Mouse (Mus musculus) heart, adult 8-10 months (tissue): ENCODE results near the gene Olfr619. TPM values are rescaled to one million over a fixed set of nuclear protein-coding genes. Genes with fewer than 3 reads are reported as not detected.

ENCODE experiments used
- DNase-seq: peaks from one replicate; pipeline ENCODE4 v3.0.0; 2022; ENCODE audit warnings: low spot score
- microRNA-seq: library from miRNA; unstranded; fragments of <30 nt; microRNA quantifications from one replicate; pipeline ENCODE4 v1.2.0, GENCODE M21; 2022
- total RNA-seq, 4 experiments: library from RNA; stranded (reverse); gene quantifications; 2 replicates each; pipeline ENCODE4 v1.2.4; 2022

The Olfr619 gene
- not detected for total RNA-seq

GRCm38 (mm10) chr7:103600275-103600674, at the start of gene Olfr619:
Olfr619 (plus strand) TSS chr7:103600575.
- no peak for DNase-seq

- DNase-seq = no peak
Measured at GRCm38 (mm10) chr7:103555779-103556178, 44.6 kb upstream of the Olfr619 start, which contains the start of gene Olfr615. Olfr615 (plus strand) TSS chr7:103556079.

- no peak for DNase-seq
Measured at GRCm38 (mm10) chr7:103569043-103569442, 31.3 kb upstream of the Olfr619 start, which contains the start of gene Olfr616. Olfr616 (minus strand) TSS chr7:103569143.

- no peak for DNase-seq
Measured at GRCm38 (mm10) chr7:103572761-103573160, 27.6 kb upstream of the Olfr619 start, which contains the start of gene Olfr617. Olfr617 (plus strand) TSS chr7:103573061.

GRCm38 (mm10) chr7:103589803-103590202, 10.6 kb upstream of the Olfr619 start, which contains the start of gene Olfr618:
Olfr618 (plus strand) TSS chr7:103590103.
- no peak for DNase-seq

GRCm38 (mm10) chr7:103607425-103607824, 7.0 kb downstream of the Olfr619 start:
- DNase-seq = no peak

GRCm38 (mm10) chr7:103612434-103612833, 12.1 kb downstream of the Olfr619 start, which contains the start of gene Olfr620:
Olfr620 (minus strand) TSS chr7:103612534.
- DNase-seq = no peak

GRCm38 (mm10) chr7:103636795-103637194, 36.4 kb downstream of the Olfr619 start:
- DNase-seq = no peak

GRCm38 (mm10) chr7:103642602-103643001, 42.2 kb downstream of the Olfr619 start, which contains the start of gene Olfr622:
Olfr622 (minus strand) TSS chr7:103642702.
- DNase-seq = no peak

GRCm38 (mm10) chr7:103644070-103644469, 43.7 kb downstream of the Olfr619 start:
- DNase-seq = no peak

Small RNAs within 50 kb of the gene (microRNA-seq; reads per million reads assigned to microRNA genes)
- not detected for gene Gm26506

Other genes with a start within 250 kb of the Olfr619 start
- not detected for gene Olfr601, start 237.9 kb upstream of the Olfr619 start, total RNA-seq
- gene Olfr603, start 214.4 kb upstream of the Olfr619 start, total RNA-seq = not detected
- not detected for gene Usp17lc, start 185.5 kb upstream of the Olfr619 start, total RNA-seq
- gene Olfr605, start 155.1 kb upstream of the Olfr619 start, total RNA-seq = not detected
- gene Olfr606, start 151.5 kb upstream of the Olfr619 start, total RNA-seq = not detected
- gene Olfr607, start 136.4 kb upstream of the Olfr619 start, total RNA-seq = not detected
- not detected for gene Olfr608, start 130.7 kb upstream of the Olfr619 start, total RNA-seq
- not detected for gene Olfr609, start 102.5 kb upstream of the Olfr619 start, total RNA-seq
- gene Olfr610, start 88.5 kb upstream of the Olfr619 start, total RNA-seq = not detected
- gene Olfr611, start 79.7 kb upstream of the Olfr619 start, total RNA-seq = not detected
- not detected for gene Olfr612, start 57.9 kb upstream of the Olfr619 start, total RNA-seq
- not detected for gene Olfr613, start 52.5 kb upstream of the Olfr619 start, total RNA-seq
- not detected for gene Olfr615, start 44.5 kb upstream of the Olfr619 start, total RNA-seq
- not detected for gene Olfr616, start 31.4 kb upstream of the Olfr619 start, total RNA-seq
- not detected for gene Olfr617, start 27.5 kb upstream of the Olfr619 start, total RNA-seq
- not detected for gene Olfr618, start 10.5 kb upstream of the Olfr619 start, total RNA-seq
- not detected for gene Olfr620, start 12.0 kb downstream of the Olfr619 start, total RNA-seq
- gene Olfr622, start 42.1 kb downstream of the Olfr619 start, total RNA-seq = not detected
- gene Olfr623, start 63.1 kb downstream of the Olfr619 start, total RNA-seq = not detected
- not detected for gene Olfr624, start 70.6 kb downstream of the Olfr619 start, total RNA-seq
- not detected for gene Olfr625-ps1, start 82.1 kb downstream of the Olfr619 start, total RNA-seq
- gene Olfr243, start 114.1 kb downstream of the Olfr619 start, total RNA-seq = not detected
- gene Olfr628, start 129.8 kb downstream of the Olfr619 start, total RNA-seq = not detected
- gene Olfr629, start 144.4 kb downstream of the Olfr619 start, total RNA-seq = not detected
- not detected for gene Olfr630, start 156.8 kb downstream of the Olfr619 start, total RNA-seq
- not detected for gene Olfr69, start 171.0 kb downstream of the Olfr619 start, total RNA-seq
- gene Olfr68, start 179.1 kb downstream of the Olfr619 start, total RNA-seq = not detected
- not detected for gene Olfr67, start 191.2 kb downstream of the Olfr619 start, total RNA-seq
- 1,000 to 10,000 TPM in 1 of 4 experiments, 100 to 1,000 TPM in 3; 208 to 1,111 (median 289) TPM for gene Hbb-bt, start 213.4 kb downstream of the Olfr619 start, total RNA-seq
- over 10,000 TPM in 1 of 4 experiments, 1,000 to 10,000 TPM in 3; 2,003 to 12,142 (median 2,942) TPM for gene Hbb-bs, start 227.5 kb downstream of the Olfr619 start, total RNA-seq
- gene Hbb-bh2, start 239.9 kb downstream of the Olfr619 start, total RNA-seq = not detected
- gene Hbb-bh1, start 242.6 kb downstream of the Olfr619 start, total RNA-seq = not detected